10 mouse cellular contexts compared by ENCODE assay signal in genomic region chr10:30587037-30587436, GRCm38 (mm10). TPM values are rescaled to one million over a fixed set of nuclear protein-coding genes. Genes with fewer than 3 reads are reported as not detected.
DNase-seq lines count a peak whose midpoint lies in the region; ATAC-seq lines count a peak whose summit lies in the region.
"Had no signal": no experiment of that assay in that cellular context is flagged by ENCODE, and none has a peak within 500 bp of the region (broad histone marks: within the 10 kb centered on the region; RNA-seq: fewer than 3 reads in every experiment).

No protein-coding gene starts in this region.

- no peak overlapping the region for H3K4me3 ChIP-seq in hindbrain, embryonic 14.5 days (replicated peaks; ENCODE audit: low read length)
- no peak overlapping the region for H3K4me3 ChIP-seq in hindbrain, embryonic 12.5 days
- H3K4me3 ChIP-seq in neural tube, embryonic 15.5 days (replicated peaks), result no peak overlapping the region
- no peak overlapping the region for H3K4me3 ChIP-seq in forebrain, embryonic 14.5 days (ENCODE audit: low read depth, low read length)
- H3K4me3 ChIP-seq: lung, embryonic 15.5 days had no signal

- H3K27me3 ChIP-seq in hindbrain, embryonic 14.5 days (ENCODE audit: control insufficient read depth, insufficient read depth, low read length), result no peaks in the 10 kb centered on the region
- no peaks in the 10 kb centered on the region for H3K27me3 ChIP-seq in hindbrain, embryonic 12.5 days
- no peaks in the 10 kb centered on the region for H3K27me3 ChIP-seq in neural tube, embryonic 15.5 days (replicated peaks)
- no peaks in the 10 kb centered on the region for H3K27me3 ChIP-seq in forebrain, embryonic 14.5 days (replicated peaks; ENCODE audit: control insufficient read depth, insufficient read depth, low read length)
- H3K27me3 ChIP-seq in splenic B cell, adult 2 months (ENCODE audit: control insufficient read depth, insufficient read depth, low read length, poor library complexity, severe bottlenecking), result no peaks in the 10 kb centered on the region
- H3K27me3 ChIP-seq: lung, embryonic 15.5 days had no signal

- DNase-seq in hindbrain, embryonic 14.5 days (ENCODE audit: low spot score), result peak; percentile 54
- DNase-seq in neural tube, embryonic 10.5 days (ENCODE audit: extremely low spot score, low spot score), result no peak
- peak; percentile 52 for DNase-seq in forebrain, embryonic 14.5 days (ENCODE audit: low spot score)
- DNase-seq in splenic B cell, adult 2 months (ENCODE audit: low read depth, low spot score), result peak; percentile 33
- no peak for DNase-seq in heart, postnatal 4 days
- no peak for DNase-seq in spleen, postnatal 36 days (ENCODE audit: low spot score in 2 of 2)
- DNase-seq: gastrocnemius, postnatal 36 days had no signal

- H3K9ac ChIP-seq in hindbrain, embryonic 14.5 days, result no peak overlapping the region
- no peak overlapping the region for H3K9ac ChIP-seq in hindbrain, embryonic 12.5 days
- no peak overlapping the region for H3K9ac ChIP-seq in neural tube, embryonic 15.5 days (replicated peaks)
- H3K9ac ChIP-seq in forebrain, embryonic 14.5 days (ENCODE audit: low read length), result no peak overlapping the region
- H3K9ac ChIP-seq: lung, embryonic 15.5 days had no signal

- WGBS in hindbrain, embryonic 14.5 days, result 66% methylated on average over 5 of the region's 5 CpGs
- 71% methylated on average over 5 of the region's 5 CpGs for WGBS in hindbrain, embryonic 12.5 days
- 66% methylated on average over 5 of the region's 5 CpGs for WGBS in neural tube, embryonic 15.5 days
- 55% methylated on average over 5 of the region's 5 CpGs for WGBS in forebrain, embryonic 14.5 days

- H3K4me2 ChIP-seq in hindbrain, embryonic 14.5 days (replicated peaks), result no peak overlapping the region
- no peak overlapping the region for H3K4me2 ChIP-seq in hindbrain, embryonic 12.5 days (replicated peaks)
- H3K4me2 ChIP-seq in neural tube, embryonic 15.5 days, result no peak overlapping the region
- no peak overlapping the region for H3K4me2 ChIP-seq in forebrain, embryonic 14.5 days (ENCODE audit: low read length)
- H3K4me2 ChIP-seq: lung, embryonic 15.5 days had no signal

- no peak for ATAC-seq in hindbrain, embryonic 14.5 days (ENCODE audit: low FRiP score)
- no peak for ATAC-seq in hindbrain, embryonic 12.5 days (ENCODE audit: low FRiP score)
- peak; percentile 45; the same call in 1 of the 2 replicates for ATAC-seq in neural tube, embryonic 15.5 days (ENCODE audit: low FRiP score)
- ATAC-seq in forebrain, embryonic 14.5 days, result peak; percentile 55; the same call in 1 of the 2 replicates

- no peaks in the 10 kb centered on the region for H3K9me3 ChIP-seq in hindbrain, embryonic 14.5 days (ENCODE audit: control insufficient read depth, low read length)
- no peaks in the 10 kb centered on the region for H3K9me3 ChIP-seq in hindbrain, embryonic 12.5 days (replicated peaks)
- H3K9me3 ChIP-seq in neural tube, embryonic 15.5 days (replicated peaks), result no peaks in the 10 kb centered on the region
- no peaks in the 10 kb centered on the region for H3K9me3 ChIP-seq in forebrain, embryonic 14.5 days (replicated peaks; ENCODE audit: control insufficient read depth, low read length)
- H3K9me3 ChIP-seq: lung, embryonic 15.5 days had no signal

- peaks cover 58% of the 10 kb centered on the region for H3K36me3 ChIP-seq in hindbrain, embryonic 14.5 days (replicated peaks; ENCODE audit: control insufficient read depth, insufficient read depth)
- peaks cover 41% of the 10 kb centered on the region for H3K36me3 ChIP-seq in hindbrain, embryonic 12.5 days
- H3K36me3 ChIP-seq in neural tube, embryonic 15.5 days, result peaks cover 26% of the 10 kb centered on the region
- peaks cover 34% of the 10 kb centered on the region for H3K36me3 ChIP-seq in forebrain, embryonic 14.5 days (ENCODE audit: control insufficient read depth, insufficient read depth, low read length)
- 0 out of 2 replicates have a peak, but pooled peaks cover 1% of the 10 kb centered on the region for H3K36me3 ChIP-seq in splenic B cell, adult 2 months (ENCODE audit: control insufficient read depth, insufficient read depth, low read length, poor library complexity, severe bottlenecking)

- no peak overlapping the region for H3K27ac ChIP-seq in hindbrain, embryonic 14.5 days
- H3K27ac ChIP-seq in hindbrain, embryonic 12.5 days, result no peak overlapping the region
- H3K27ac ChIP-seq in neural tube, embryonic 15.5 days (replicated peaks), result no peak overlapping the region
- no peak overlapping the region for H3K27ac ChIP-seq in forebrain, embryonic 14.5 days (ENCODE audit: low read depth, low read length)
- H3K27ac ChIP-seq: lung, embryonic 15.5 days had no signal

- H3K4me1 ChIP-seq in hindbrain, embryonic 14.5 days (replicated peaks; ENCODE audit: control insufficient read depth, insufficient read depth, low read length), result no peaks in the 10 kb centered on the region
- no peaks in the 10 kb centered on the region for H3K4me1 ChIP-seq in hindbrain, embryonic 12.5 days
- no peaks in the 10 kb centered on the region for H3K4me1 ChIP-seq in neural tube, embryonic 15.5 days
- H3K4me1 ChIP-seq in forebrain, embryonic 14.5 days (ENCODE audit: control insufficient read depth, insufficient read depth, low read length), result no peaks in the 10 kb centered on the region
- H3K4me1 ChIP-seq: lung, embryonic 15.5 days had no signal

RNA-seq across cellular contexts. Expression of gene Trmt11, which starts 13.5 kb away (rescaled TPM):
- 17.5 and 20.0 TPM in 2 replicates for polyA plus RNA-seq in hindbrain, embryonic 14.5 days (2014; fragmentation: Nextera tagmentation; extraction: Ambion mirVana)
- 26.4 and 29.3 TPM in 2 replicates for polyA plus RNA-seq in hindbrain, embryonic 12.5 days (2016; fragmentation: Nextera tagmentation; extraction: Ambion mirVana)
- polyA plus RNA-seq in neural tube, embryonic 15.5 days (2015; fragmentation: Nextera tagmentation; extraction: Ambion mirVana), result 19.7 and 22.3 TPM in 2 replicates
- 21.4 and 23.9 TPM in 2 replicates for polyA plus RNA-seq in forebrain, embryonic 14.5 days (2014; fragmentation: Nextera tagmentation; extraction: Ambion mirVana)
- total RNA-seq in heart, postnatal 4 days (2021), result 1 to 10 TPM; 7.3 to 7.4 TPM

RNA-seq across cellular contexts. Expression of gene Hint3, which starts 42.4 kb away (rescaled TPM):
- 21.0 and 23.5 TPM in 2 replicates for polyA plus RNA-seq in hindbrain, embryonic 14.5 days (2014; fragmentation: Nextera tagmentation; extraction: Ambion mirVana)
- polyA plus RNA-seq in hindbrain, embryonic 12.5 days (2016; fragmentation: Nextera tagmentation; extraction: Ambion mirVana), result 22.6 and 23.1 TPM in 2 replicates
- 21.5 and 22.7 TPM in 2 replicates for polyA plus RNA-seq in neural tube, embryonic 15.5 days (2015; fragmentation: Nextera tagmentation; extraction: Ambion mirVana)
- polyA plus RNA-seq in forebrain, embryonic 14.5 days (2014; fragmentation: Nextera tagmentation; extraction: Ambion mirVana), result 17.9 and 19.1 TPM in 2 replicates
- total RNA-seq in heart, postnatal 4 days (2021), result 10 to 100 TPM; 44.3 to 45.5 TPM

Comparison
In these comparisons a context has a peak if more than half of its experiments do, and no peak if none do; other contexts are left out.
1. ATAC-seq: peak in neural tube, embryonic 15.5 days (single experiment) and forebrain, embryonic 14.5 days (single experiment); none in hindbrain, embryonic 14.5 days (single experiment) and hindbrain, embryonic 12.5 days (single experiment).
2. DNase-seq: peak in hindbrain, embryonic 14.5 days (single experiment), forebrain, embryonic 14.5 days (single experiment) and splenic B cell, adult 2 months (single experiment); none in neural tube, embryonic 10.5 days (single experiment), heart, postnatal 4 days (single experiment) and spleen, postnatal 36 days (0 of 2).